Mouse (Mus musculus) heart, adult 11 months (tissue): Measurements from ENCODE around the gene Ifi27.

ENCODE experiments used
- DNase-seq: peaks from one replicate; pipeline ENCODE4 v3.0.0; 2022

The Ifi27 gene

GRCm38 (mm10) chr12:103433986-103434731 lies at the start of gene Ifi27:
Ifi27 (plus strand) TSS chr12:103434211.
- peak; percentile 100 for DNase-seq

GRCm38 (mm10) chr12:103388505-103389347 lies 45.3 kb upstream of the Ifi27 start, which contains the start of gene Otub2:
Otub2 (plus strand) TSS chr12:103388682.
- peak; percentile 100 for DNase-seq

- DNase-seq = no peak
These were observed 44.7 kb upstream of the Ifi27 start for GRCm38 (mm10) chr12:103389348-103389727.

DNA sequence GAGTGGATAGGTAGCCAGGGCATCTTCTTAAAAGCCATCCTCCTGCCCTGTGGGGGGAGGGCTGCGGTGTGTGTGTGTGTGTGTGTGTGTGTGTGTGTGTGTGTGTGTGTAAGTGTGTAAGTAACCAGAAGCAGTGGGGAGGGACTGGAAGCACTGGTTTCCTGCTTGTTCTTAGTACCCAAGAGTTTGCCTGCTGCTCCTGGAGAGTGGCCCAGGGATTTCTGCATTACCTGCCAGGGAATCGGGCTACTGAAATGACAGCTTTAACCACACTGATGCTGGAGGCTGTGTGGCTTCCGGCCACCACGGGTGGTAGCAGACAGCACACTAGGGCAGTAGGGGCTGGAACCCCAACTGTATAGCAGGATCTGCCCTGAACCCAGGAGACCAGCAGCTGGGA lies 44.0 kb upstream of the Ifi27 start:
- DNase-seq = no peak

- DNase-seq = no peak
These were observed 42.9 kb upstream of the Ifi27 start for GRCm38 (mm10) chr12:103391098-103391497.

GRCm38 (mm10) chr12:103393528-103393927 lies 40.5 kb upstream of the Ifi27 start:
- no peak for DNase-seq

- DNase-seq = no peak
These were observed 38.3 kb upstream of the Ifi27 start for GRCm38 (mm10) chr12:103395486-103396275.

GRCm38 (mm10) chr12:103396751-103397150 lies 37.3 kb upstream of the Ifi27 start:
- no peak for DNase-seq

- DNase-seq = no peak
These were observed 29.9 kb upstream of the Ifi27 start for GRCm38 (mm10) chr12:103404131-103404530.

DNA sequence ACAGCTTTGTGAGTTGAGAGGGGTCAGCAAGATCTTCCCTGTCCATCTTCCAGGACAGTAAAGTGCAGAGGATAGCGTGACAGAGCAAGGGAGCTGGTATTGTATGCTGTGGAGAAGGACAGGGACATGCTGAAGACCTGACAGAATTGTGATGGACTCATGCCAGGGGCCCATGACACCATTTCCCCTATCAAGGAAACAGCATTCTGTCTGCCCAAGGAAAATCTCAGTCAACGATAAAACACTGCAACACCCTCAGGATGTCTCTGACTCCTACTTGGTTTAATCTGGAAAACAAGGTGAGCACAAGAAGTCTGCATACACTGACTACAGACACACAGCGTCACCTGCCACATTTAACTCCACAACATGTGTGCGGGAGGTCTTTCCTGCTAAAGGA lies 26.3 kb upstream of the Ifi27 start, which contains the start of gene 9330161L09Rik:
Gene 9330161L09Rik, minus strand, starts transcription at position 101 of the 400 bp plus-strand sequence.
- DNase-seq = no peak

- no peak for DNase-seq
These were observed 25.9 kb upstream of the Ifi27 start for GRCm38 (mm10) chr12:103408144-103408543.

DNA sequence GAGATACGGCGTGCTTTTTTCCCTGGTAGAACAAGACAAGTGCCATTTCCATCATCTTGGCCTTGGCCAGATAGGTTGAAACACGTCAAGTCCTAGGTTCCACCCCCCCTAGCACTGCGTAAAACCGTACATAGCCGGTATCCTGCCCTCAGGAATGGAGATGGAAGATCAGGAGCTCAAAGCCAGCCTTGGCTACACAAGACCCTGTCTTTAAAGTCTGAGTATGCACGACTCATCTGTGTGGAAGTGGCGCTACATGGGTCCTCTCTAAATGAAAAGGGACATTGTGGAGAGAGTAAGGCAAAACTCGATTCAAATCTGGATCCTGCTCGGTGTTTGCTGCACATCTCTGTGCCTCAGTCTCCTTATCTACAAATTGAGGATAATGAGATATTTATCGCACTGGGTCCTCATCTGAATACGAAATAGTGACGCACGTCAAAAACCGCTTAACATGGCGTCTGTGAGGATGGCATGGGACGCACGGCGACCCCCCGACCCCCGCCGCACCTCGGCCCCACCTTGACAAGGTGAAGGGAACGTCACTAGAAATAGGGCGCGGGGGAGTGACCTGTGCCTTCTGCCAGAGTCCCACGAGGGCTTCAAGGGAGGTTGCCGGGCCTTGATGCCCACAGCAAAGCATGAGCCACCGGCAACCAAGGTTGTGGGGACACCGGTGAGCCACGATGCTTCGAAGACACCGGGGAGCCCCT lies 8.8 kb upstream of the Ifi27 start:
- DNase-seq = no peak

DNA sequence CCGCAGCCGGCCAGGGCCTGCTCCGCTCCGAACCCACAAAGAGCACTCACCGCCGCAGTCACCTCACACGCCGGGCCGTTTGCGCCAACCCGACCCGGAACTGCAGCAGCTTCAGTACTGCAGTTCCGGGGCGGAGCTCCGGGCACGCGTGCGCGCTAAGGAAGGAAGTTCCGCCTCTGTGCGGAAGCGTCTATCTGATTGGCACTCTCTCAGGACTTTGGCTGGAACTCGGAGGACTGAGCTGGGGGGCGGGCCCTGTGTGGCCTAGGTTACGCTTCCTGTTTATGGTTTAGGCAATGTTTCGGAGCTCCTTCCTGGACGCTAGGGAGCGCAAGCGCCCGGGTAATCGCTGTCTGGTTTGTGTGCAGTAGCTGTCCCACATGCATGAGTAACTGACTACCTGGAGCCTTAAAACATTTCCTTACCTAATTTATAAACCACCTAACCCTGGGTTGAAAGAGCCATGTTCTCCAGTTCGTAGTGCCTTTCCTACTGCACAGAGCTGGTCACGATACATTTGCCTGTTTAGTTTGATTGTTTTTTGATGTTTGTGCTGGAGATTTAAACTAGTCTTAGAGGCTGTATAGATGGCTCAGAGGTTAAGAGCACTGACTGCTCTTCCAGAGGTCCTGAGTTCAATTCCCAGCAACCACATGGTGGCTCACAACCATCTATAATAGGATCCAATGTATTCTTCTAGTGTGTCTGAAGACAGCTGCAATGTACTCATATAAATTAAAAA lies 8.1 kb upstream of the Ifi27 start, which contains the start of gene Ddx24:
Gene Ddx24, minus strand, starts transcription at position 102 of the 742 bp plus-strand sequence.
- DNase-seq = peak; percentile 100

- DNase-seq = no peak
These were observed 7.3 kb upstream of the Ifi27 start for GRCm38 (mm10) chr12:103426710-103427109.

DNA sequence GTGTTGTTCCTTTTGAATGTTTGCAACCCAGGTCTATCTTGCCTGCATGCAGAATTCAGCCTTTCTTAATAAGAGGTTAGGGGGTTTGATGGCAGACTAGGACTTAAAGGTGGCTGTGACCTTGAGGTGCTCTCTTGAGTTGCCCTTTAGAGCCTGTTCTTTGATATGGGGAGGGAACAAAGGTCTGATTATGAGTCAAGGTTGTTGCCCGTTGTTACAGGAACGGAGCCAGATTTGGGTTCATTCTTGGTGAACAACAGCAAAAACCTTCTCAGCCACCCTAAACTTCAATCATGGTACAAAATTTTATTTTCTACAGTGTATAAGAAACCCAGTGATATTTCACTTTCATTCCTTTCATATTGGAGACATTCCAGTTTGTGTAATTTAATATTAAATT lies 581 bp upstream of the Ifi27 start:
- peak; percentile 87 for DNase-seq

- peak; percentile 90 for DNase-seq
These were observed 850 bp downstream of the Ifi27 start for GRCm38 (mm10) chr12:103434861-103435260.

DNA sequence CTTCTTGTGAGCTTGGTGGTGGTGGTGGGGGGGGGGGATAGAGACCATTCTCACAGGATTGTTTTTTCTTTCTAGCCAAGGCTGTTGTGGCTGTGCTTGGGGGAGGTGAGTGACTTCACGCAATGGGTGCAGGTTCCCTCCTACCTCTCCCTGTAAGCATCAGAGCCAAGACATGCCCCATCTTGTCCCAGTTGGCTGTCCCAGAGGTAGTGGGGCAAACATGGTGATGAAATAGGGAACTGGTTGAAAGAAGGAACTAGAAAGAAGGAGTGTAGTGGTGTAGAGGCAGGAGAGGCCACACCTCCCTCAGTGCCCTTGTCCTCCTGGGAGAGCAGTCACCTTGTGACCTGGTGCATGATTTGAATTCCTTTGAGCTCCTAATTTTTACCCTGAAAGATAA lies 3.6 kb downstream of the Ifi27 start:
- DNase-seq = peak; percentile 86

DNA sequence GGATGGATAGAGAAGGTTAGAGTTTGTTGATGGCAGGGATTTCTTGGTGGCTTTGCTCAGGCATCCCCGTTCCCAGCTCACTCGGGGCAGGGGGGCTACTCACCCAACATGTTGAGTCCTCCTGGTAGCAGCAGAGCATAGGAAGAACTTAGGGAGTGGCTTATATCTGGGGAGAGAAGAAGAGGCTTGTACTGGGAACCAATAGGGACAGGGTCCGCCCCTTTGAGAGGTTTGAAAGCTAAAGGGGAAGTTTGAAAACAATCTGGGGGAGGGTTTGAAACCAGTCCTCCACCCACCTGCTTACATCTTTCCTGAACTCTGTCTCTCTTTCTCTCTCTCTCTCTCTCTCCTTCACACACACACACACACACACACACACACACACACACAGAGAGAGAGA lies 9.5 kb downstream of the Ifi27 start, which contains the start of gene Ifi27l2a:
Gene Ifi27l2a, minus strand, starts transcription at position 157 of the 400 bp plus-strand sequence.
- DNase-seq = peak; percentile 97

- DNase-seq = peak; percentile 94
These were observed 10.2 kb downstream of the Ifi27 start for GRCm38 (mm10) chr12:103444261-103444660.

DNA sequence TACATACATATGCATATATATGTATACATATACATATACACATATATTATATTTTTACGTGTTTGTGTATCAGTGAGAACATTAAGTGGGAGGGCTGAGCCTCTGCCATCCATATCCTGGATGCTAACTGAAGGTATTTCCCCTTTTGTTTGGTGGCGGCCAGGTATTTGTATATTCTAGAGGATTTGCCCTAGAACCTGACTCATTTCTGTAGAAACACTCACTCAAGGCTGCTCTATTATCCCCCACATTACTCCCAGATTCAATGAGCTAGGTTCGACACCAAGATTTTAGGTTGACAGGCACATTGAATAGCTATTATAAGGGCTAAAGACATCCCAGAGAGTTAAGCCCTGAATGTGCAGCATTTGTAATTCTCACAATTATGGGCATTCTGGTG lies 11.0 kb downstream of the Ifi27 start:
- no peak for DNase-seq

GRCm38 (mm10) chr12:103453361-103453760 lies 19.4 kb downstream of the Ifi27 start:
- DNase-seq = peak; percentile 29
